In the genomic region with DNA sequence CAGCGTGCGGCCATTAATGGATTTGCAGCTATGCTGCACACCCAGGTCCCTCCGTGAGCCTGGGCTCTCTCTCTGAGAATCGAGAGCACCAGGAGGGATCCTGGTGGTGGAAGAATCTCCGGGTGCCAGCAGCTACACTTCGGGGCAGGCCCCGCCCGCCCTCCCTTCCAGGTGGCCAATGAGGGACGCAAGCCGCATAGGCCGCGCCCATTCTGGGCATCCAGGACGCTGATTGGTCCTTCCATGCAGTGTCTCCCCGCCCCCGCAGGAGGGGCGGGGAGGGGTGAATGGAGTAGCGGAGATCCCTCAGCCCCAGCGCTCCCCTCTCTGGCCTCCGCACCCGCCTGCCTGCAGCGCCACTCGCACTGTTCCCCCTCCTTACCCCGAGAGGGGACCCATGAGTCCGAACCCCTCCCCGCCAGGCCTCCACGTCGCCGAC, we compare ENCODE assay signal across 8 mouse cellular contexts. TPM values are rescaled to one million over a fixed set of nuclear protein-coding genes. Genes with fewer than 3 reads are reported as not detected.
DNase-seq lines count a peak whose midpoint lies in the region; ATAC-seq lines count a peak whose summit lies in the region.

A gene (plus strand): TSS at position 248 of the 439 bp plus-strand sequence.

- whole genome bisulfite sequencing in heart, embryonic 14.5 days = under 1% methylated on average over 28 of the region's 28 CpGs
- WGBS in liver, embryonic 13.5 days (ENCODE audit: insufficient replicate concordance) = under 1% methylated on average over 28 of the region's 28 CpGs
- WGBS in stomach, embryonic 16.5 days = 1% methylated on average over 28 of the region's 28 CpGs

- peak within 1 kb of the TSS; percentile 99 for H3K4me2 ChIP-seq in heart, embryonic 14.5 days (ENCODE audit: low read length)
- peak within 1 kb of the TSS; percentile 90 for H3K4me2 ChIP-seq in liver, embryonic 13.5 days
- H3K4me2 ChIP-seq in stomach, embryonic 16.5 days (ENCODE audit: low read depth, low read length) = peak within 1 kb of the TSS; percentile 95

- peak within 1 kb of the TSS; percentile 19 for H3K27ac ChIP-seq in brown adipose tissue, adult 24 weeks (replicated peaks; ENCODE audit: low read depth, low read length)
- H3K27ac ChIP-seq in heart, embryonic 14.5 days (replicated peaks in 1 of 2; ENCODE audit: control insufficient read depth in 1 of 2, insufficient read depth in 1 of 2, low read depth in 2 of 2, low read length in 2 of 2) = no peak within 1 kb of the TSS
- H3K27ac ChIP-seq in liver, embryonic 13.5 days = no peak within 1 kb of the TSS
- H3K27ac ChIP-seq in stomach, embryonic 16.5 days (ENCODE audit: low read length) = no peak within 1 kb of the TSS

- peak; percentile 96 for DNase-seq in CD4-positive, CD25-positive, alpha-beta regulatory T cell, adult 2 months (ENCODE audit: low read depth, low spot score)
- DNase-seq in fibroblast of lung, adult 2 months (ENCODE audit: low read depth) = peak; percentile 80
- DNase-seq in kidney, postnatal 14 days = peak; percentile 97
- DNase-seq in liver, embryonic 13.5 days = peak; percentile 88
- DNase-seq in neural tube, embryonic 10.5 days (ENCODE audit: extremely low spot score, low spot score) = peak; percentile 89

- H3K9me3 ChIP-seq in heart, embryonic 14.5 days (ENCODE audit: control insufficient read depth, low read length) = no peaks in the 10 kb centered on the region
- H3K9me3 ChIP-seq in liver, embryonic 13.5 days (replicated peaks) = no peaks in the 10 kb centered on the region; the same call in 1 of the 2 replicates
- H3K9me3 ChIP-seq in stomach, embryonic 16.5 days (replicated peaks; ENCODE audit: control insufficient read depth, low read length) = no peaks in the 10 kb centered on the region

- peaks cover 22% of the 10 kb centered on the region for H3K27me3 ChIP-seq in heart, embryonic 14.5 days (ENCODE audit: control insufficient read depth, insufficient read depth, low read length)
- peaks cover 32% of the 10 kb centered on the region for H3K27me3 ChIP-seq in liver, embryonic 13.5 days
- H3K27me3 ChIP-seq in stomach, embryonic 16.5 days (ENCODE audit: control insufficient read depth, insufficient read depth, low read length) = no peaks in the 10 kb centered on the region

- peak within 1 kb of the TSS; percentile 73 for H3K4me3 ChIP-seq in brown adipose tissue, adult 24 weeks (ENCODE audit: insufficient read depth, low read depth, low read length)
- peak within 1 kb of the TSS; percentile 61 to 63 for H3K4me3 ChIP-seq in heart, embryonic 14.5 days (ENCODE audit: control insufficient read depth in 1 of 2, insufficient read depth in 1 of 2, low read depth in 1 of 2, low read length in 2 of 2)
- H3K4me3 ChIP-seq in liver, embryonic 13.5 days (replicated peaks) = peak within 1 kb of the TSS; percentile 60
- H3K4me3 ChIP-seq in stomach, embryonic 16.5 days (replicated peaks; ENCODE audit: low read length) = peak within 1 kb of the TSS; percentile 66

- peaks cover 10% of the 10 kb centered on the region for H3K4me1 ChIP-seq in brown adipose tissue, adult 24 weeks (ENCODE audit: control insufficient read depth, insufficient read depth, insufficient read length, low read length)
- H3K4me1 ChIP-seq in heart, embryonic 14.5 days (ENCODE audit: control insufficient read depth in 2 of 2, insufficient read depth in 2 of 2, low read length in 2 of 2) = peaks cover 5 to 7% of the 10 kb centered on the region in 2 experiments; a peak in 3 of 4 replicates
- peaks cover 27% of the 10 kb centered on the region for H3K4me1 ChIP-seq in liver, embryonic 13.5 days (replicated peaks)
- H3K4me1 ChIP-seq in stomach, embryonic 16.5 days (ENCODE audit: control insufficient read depth, insufficient read depth, low read length) = peaks cover 17% of the 10 kb centered on the region

- peak within 1 kb of the TSS; percentile 73 for H3K9ac ChIP-seq in heart, embryonic 14.5 days (ENCODE audit: low read length)
- peak within 1 kb of the TSS; percentile 54 for H3K9ac ChIP-seq in liver, embryonic 13.5 days
- H3K9ac ChIP-seq in stomach, embryonic 16.5 days (ENCODE audit: low read length) = peak within 1 kb of the TSS; percentile 76

- no peaks in the 10 kb centered on the region for H3K36me3 ChIP-seq in heart, embryonic 14.5 days (ENCODE audit: control insufficient read depth, insufficient read depth, low read length)
- no peaks in the 10 kb centered on the region for H3K36me3 ChIP-seq in liver, embryonic 13.5 days
- H3K36me3 ChIP-seq in stomach, embryonic 16.5 days (ENCODE audit: control insufficient read depth, insufficient read depth, low read length) = no peaks in the 10 kb centered on the region

- peak; percentile 97 for ATAC-seq in heart, embryonic 14.5 days (ENCODE audit: insufficient number of reproducible peaks, insufficient read depth, low FRiP score, low read depth)
- peak; percentile 96 for ATAC-seq in liver, embryonic 13.5 days (ENCODE audit: low read depth)
- ATAC-seq in stomach, embryonic 16.5 days (ENCODE audit: insufficient read depth, low FRiP score) = peak; percentile 97

RNA-seq across cellular contexts. Expression of the gene that starts here (rescaled TPM):
- 4.6 and 5.0 TPM in 2 replicates for polyA plus RNA-seq in brown adipose tissue, adult 24 weeks (2012; ENCODE audit: insufficient read depth, insufficient read length, missing spikeins)
- 1.3 and 1.8 TPM in 2 replicates for polyA plus RNA-seq in heart, embryonic 14.5 days (2014; fragmentation: Nextera tagmentation; extraction: Ambion mirVana)
- polyA plus RNA-seq in liver, embryonic 13.5 days (2015; fragmentation: Nextera tagmentation; extraction: Ambion mirVana) = 1.0 and 1.4 TPM in 2 replicates
- 9.6 and 9.7 TPM in 2 replicates for polyA plus RNA-seq in stomach, embryonic 16.5 days (2015; fragmentation: Nextera tagmentation; extraction: Ambion mirVana)
